In the genomic region with DNA sequence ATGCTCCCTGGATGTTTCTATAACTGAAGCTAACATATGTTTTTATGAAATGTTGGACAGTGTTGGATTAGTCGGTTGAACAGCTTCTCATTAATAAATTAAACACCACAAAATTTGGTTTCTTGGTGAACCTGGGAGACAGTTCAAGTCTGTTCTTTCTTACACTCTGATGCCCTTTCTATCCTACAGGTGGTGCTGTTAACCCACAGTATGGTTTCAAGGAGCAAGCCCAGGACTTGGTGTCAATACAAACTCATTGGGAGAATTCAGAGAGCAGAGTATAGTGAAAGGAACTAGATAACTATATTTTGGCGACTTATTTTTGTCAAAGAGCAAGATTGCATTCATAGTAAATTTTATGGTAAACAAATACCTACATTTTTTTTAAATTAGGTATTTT, we compare ENCODE assay signal across 9 mouse cellular contexts.
DNase-seq lines count a peak whose midpoint lies in the region; ATAC-seq lines count a peak whose summit lies in the region.
"Had no signal": no experiment of that assay in that cellular context is flagged by ENCODE, and none has a peak within 500 bp of the region (broad histone marks: within the 10 kb centered on the region; RNA-seq: fewer than 3 reads in every experiment).

No protein-coding gene starts in this region.

- peak; percentile 57; the same call in 1 of the 2 replicates for ATAC-seq in kidney, embryonic 16.5 days (ENCODE audit: low FRiP score, low TSS enrichment)
- peak; percentile 81 for ATAC-seq in midbrain, embryonic 13.5 days

- H3K36me3 ChIP-seq in kidney, embryonic 16.5 days (ENCODE audit: insufficient read depth, low read length), result no peaks in the 10 kb centered on the region
- no peaks in the 10 kb centered on the region for H3K36me3 ChIP-seq in midbrain, embryonic 13.5 days
- H3K36me3 ChIP-seq: limb, embryonic 13.5 days had no signal

- H3K4me2 ChIP-seq in kidney, embryonic 16.5 days (replicated peaks; ENCODE audit: low read depth, low read length), result no peak overlapping the region
- H3K4me2 ChIP-seq in midbrain, embryonic 13.5 days (replicated peaks), result no peak overlapping the region
- H3K4me2 ChIP-seq: limb, embryonic 13.5 days had no signal

- H3K4me3 ChIP-seq in kidney, embryonic 16.5 days (ENCODE audit: low read length), result no peak overlapping the region
- no peak overlapping the region for H3K4me3 ChIP-seq in midbrain, embryonic 13.5 days (replicated peaks)
- H3K4me3 ChIP-seq: limb, embryonic 13.5 days had no signal

- H3K27ac ChIP-seq in kidney, embryonic 16.5 days (ENCODE audit: low read length), result no peak overlapping the region
- no peak overlapping the region for H3K27ac ChIP-seq in midbrain, embryonic 13.5 days
- H3K27ac ChIP-seq: limb, embryonic 13.5 days had no signal

- no peak overlapping the region for H3K9ac ChIP-seq in kidney, embryonic 16.5 days (replicated peaks; ENCODE audit: low read length)
- H3K9ac ChIP-seq in midbrain, embryonic 13.5 days (replicated peaks), result no peak overlapping the region
- H3K9ac ChIP-seq: limb, embryonic 13.5 days had no signal

- no peaks in the 10 kb centered on the region for H3K4me1 ChIP-seq in kidney, embryonic 16.5 days (ENCODE audit: insufficient read depth, low read length)
- H3K4me1 ChIP-seq in midbrain, embryonic 13.5 days (replicated peaks), result no peaks in the 10 kb centered on the region
- H3K4me1 ChIP-seq: limb, embryonic 13.5 days had no signal

- intact Hi-C loops in gastrocnemius, postnatal 14 days (cut with DNase I; ENCODE audit: low total_unique reads), result no loop called here

- no peaks in the 10 kb centered on the region for H3K27me3 ChIP-seq in kidney, embryonic 16.5 days (ENCODE audit: insufficient read depth, low read length)
- H3K27me3 ChIP-seq in midbrain, embryonic 13.5 days, result no peaks in the 10 kb centered on the region
- H3K27me3 ChIP-seq: limb, embryonic 13.5 days had no signal

- WGBS in kidney, embryonic 16.5 days, result 15% methylated on average over 2 of the region's 2 CpGs
- 25% methylated on average over 2 of the region's 2 CpGs for WGBS in midbrain, embryonic 13.5 days

- H3K9me3 ChIP-seq in kidney, embryonic 16.5 days (ENCODE audit: low read length), result no peaks in the 10 kb centered on the region
- no peaks in the 10 kb centered on the region for H3K9me3 ChIP-seq in midbrain, embryonic 13.5 days
- H3K9me3 ChIP-seq: limb, embryonic 13.5 days had no signal

- DNase-seq in kidney, postnatal 25 days, result no peak
- DNase-seq in ES-CJ7 (ENCODE audit: low read depth, low spot score), result peak; percentile 79
- DNase-seq in embryo, embryonic 9.5 days (ENCODE audit: extremely low spot score), result peak; percentile 33
- no peak for DNase-seq in gastrocnemius, postnatal 14 days
- DNase-seq in heart, adult 11 months, result no peak
- no peak for DNase-seq in adipocyte (ENCODE audit: low spot score)

Comparison
In these comparisons a context has a peak if more than half of its experiments do, and no peak if none do; other contexts are left out.
1. DNase-seq: peak in ES-CJ7 (single experiment) and embryo, embryonic 9.5 days (single experiment); none in kidney, postnatal 25 days (0 of 2), gastrocnemius, postnatal 14 days (single experiment), heart, adult 11 months (single experiment) and adipocyte (single experiment).